Mouse (Mus musculus) CD8-positive naive resting alpha-beta T cell, adult 57 days (primary cell): ENCODE measurements around the gene Lrrc36. TPM values are rescaled to one million over a fixed set of nuclear protein-coding genes. Genes with fewer than 3 reads are reported as not detected.

Experiments
- total RNA-seq: library from RNA; stranded (reverse); gene quantifications from one replicate; pipeline ENCODE4 v1.2.4, GENCODE M21; 2023

Gene Lrrc36
- total RNA-seq: not detected

DNA sequence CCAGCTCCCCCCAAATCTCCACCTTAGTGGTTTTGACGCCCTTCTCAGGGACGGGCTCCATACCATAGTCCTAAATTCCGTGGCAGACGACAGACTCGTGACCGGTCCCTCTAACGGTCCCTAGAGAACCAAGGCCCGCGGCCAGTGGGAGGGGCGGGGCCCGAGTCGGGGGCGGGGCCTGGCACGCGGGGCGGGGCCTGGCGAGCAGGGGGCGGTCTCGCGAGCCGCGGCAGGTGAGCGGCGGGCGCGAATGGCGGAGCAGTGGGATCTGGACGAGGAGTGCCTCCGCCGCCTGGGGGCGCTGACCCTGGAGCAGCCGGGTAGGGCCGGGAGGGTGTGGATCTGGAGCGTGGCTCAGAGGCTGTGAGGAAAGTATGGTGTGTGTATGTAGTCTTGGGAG lies at the start of gene Lrrc36, which contains the start of gene Kctd19:
Gene Lrrc36, plus strand, starts transcription at position 181 of the 400 bp plus-strand sequence.
Gene Kctd19, minus strand, starts transcription at position 112 of the 400 bp plus-strand sequence.

DNA sequence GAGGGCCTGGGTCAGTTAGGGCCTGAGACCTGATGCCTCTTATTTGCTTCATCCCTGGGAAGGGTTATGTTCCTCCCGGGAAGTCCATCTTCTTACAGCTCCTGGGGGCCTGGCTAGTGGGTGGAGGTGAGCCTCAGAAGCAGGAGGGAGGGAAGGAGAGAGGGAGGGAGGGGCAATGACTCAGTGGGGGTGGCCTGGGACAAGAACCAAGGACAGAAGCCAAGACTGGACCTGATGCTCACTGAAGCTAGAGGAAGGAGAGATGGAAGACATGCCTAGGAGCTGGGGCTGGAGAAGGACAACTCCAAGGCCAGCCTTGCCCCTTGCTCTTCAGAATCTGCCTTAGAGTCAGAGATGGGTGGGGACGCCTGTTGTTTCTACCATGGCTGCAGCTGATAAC lies 40.3 kb upstream of the Lrrc36 start, which contains the start of gene Plekhg4:
Gene Plekhg4, plus strand, starts transcription at position 243 of the 400 bp plus-strand sequence.

DNA sequence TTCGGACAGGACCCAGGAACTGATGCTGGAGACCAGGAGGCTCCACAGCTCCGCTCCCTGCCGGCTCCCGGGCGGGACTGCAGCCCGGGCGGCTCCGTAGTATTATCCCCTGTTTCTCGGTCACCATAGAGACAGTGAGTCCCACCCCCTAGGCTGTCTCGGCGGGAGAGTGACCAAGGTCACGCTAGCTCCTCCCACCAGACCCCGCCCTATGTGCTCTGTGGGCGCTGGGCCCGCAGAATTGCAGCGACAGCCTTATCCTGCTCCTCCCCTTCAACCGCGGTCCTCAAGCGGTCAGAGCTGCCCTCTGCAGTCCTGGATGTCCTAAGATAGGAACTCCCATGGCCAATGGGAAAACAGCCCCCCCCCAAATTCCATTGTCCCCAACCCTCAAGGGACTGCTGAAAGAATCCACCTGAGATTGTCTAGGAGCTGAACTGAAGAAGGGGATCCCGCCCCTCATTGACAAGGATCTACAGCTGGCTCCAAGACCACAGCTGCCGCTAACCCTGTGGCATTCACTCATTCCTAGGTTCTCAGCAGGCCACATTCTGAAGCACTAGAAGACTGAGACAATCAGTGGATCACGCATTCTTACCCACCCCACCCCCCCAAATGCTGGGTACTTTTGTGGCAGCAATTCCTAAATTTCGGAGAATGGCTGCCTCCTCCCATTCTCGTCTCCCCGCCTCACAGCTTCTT lies 58.1 kb downstream of the Lrrc36 start, which contains the start of gene Tppp3:
Gene Tppp3, minus strand, starts transcription at position 213 of the 702 bp plus-strand sequence.

DNA sequence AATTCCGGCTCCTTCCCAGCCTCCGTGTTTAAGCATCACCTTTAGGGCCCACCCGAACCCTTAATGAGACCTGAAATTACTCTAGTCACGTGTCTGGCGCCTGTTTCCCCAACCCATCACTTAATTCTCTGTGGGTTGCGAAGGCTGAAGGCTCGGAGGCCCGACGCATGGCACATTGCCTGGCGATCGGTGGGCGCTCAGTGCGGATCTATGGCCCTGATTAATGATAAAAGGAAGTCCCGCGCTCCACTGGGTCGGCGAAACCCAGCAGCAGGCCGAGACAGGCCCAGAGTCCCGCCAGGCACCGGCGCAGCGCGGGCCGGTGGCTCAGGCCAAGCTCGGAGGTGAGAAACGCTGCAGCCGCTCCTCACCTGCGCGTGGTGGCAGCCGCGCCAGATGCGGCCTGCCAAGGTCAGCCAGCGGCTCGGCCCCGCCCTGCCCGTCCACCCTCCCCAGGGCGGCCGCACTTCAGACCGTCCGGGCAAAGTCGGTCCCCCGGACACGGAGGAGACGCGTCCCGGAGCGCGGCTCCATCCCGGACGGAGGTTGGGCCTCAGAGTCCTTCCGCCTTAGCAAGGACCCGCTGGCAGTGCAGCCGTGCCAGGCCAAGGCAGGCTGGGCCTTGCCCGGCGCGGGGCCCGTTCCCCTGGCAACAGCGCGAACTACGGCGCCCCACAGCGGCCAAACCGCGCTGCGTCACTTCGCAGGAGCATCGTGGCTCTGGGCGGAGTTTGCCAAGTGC lies 83.2 kb downstream of the Lrrc36 start, which contains the start of gene Zdhhc1:
Gene Zdhhc1, minus strand, starts transcription at position 464 of the 742 bp plus-strand sequence.

Other genes starting within 250 kb of the Lrrc36 start
- gene Cbfb, start 242.9 kb upstream of the Lrrc36 start, total RNA-seq: 104 TPM
- 20.9 TPM for gene D230025D16Rik, start 188.4 kb upstream of the Lrrc36 start, total RNA-seq
- 4.5 TPM for gene B3gnt9, start 158.4 kb upstream of the Lrrc36 start, total RNA-seq
- gene Tradd, start 149.0 kb upstream of the Lrrc36 start, total RNA-seq: 22.6 TPM
- 10.5 TPM for gene Fbxl8, start 148.9 kb upstream of the Lrrc36 start, total RNA-seq
- 0.73 TPM for gene Hsf4, start 143.8 kb upstream of the Lrrc36 start, total RNA-seq
- gene Nol3, start 137.4 kb upstream of the Lrrc36 start, total RNA-seq: not detected
- 3.2 TPM for gene 4931428F04Rik, start 123.7 kb upstream of the Lrrc36 start, total RNA-seq
- gene Exoc3l, start 117.5 kb upstream of the Lrrc36 start, total RNA-seq: 1.4 TPM
- gene E2f4, start 115.9 kb upstream of the Lrrc36 start, total RNA-seq: 87.5 TPM
- 4.2 TPM for gene Elmo3, start 108.0 kb upstream of the Lrrc36 start, total RNA-seq
- gene Lrrc29, start 87.3 kb upstream of the Lrrc36 start, total RNA-seq: 8.7 TPM
- gene Tmem208, start 87.2 kb upstream of the Lrrc36 start, total RNA-seq: 30.2 TPM
- 26.7 TPM for gene Fhod1, start 65.6 kb upstream of the Lrrc36 start, total RNA-seq
- gene Slc9a5, start 64.7 kb upstream of the Lrrc36 start, total RNA-seq: 1.3 TPM
- gene Plekhg4, start 40.3 kb upstream of the Lrrc36 start, total RNA-seq: not detected
- gene Kctd19, start 69 bp upstream of the Lrrc36 start, total RNA-seq: not detected
- gene Tppp3, start 58.0 kb downstream of the Lrrc36 start, total RNA-seq: 1.3 TPM
- 5.8 TPM for gene Zdhhc1, start 83.3 kb downstream of the Lrrc36 start, total RNA-seq
- gene Hsd11b2, start 105.2 kb downstream of the Lrrc36 start, total RNA-seq: not detected
- 51.3 TPM for gene Atp6v0d1, start 152.5 kb downstream of the Lrrc36 start, total RNA-seq
- gene Ripor1, start 191.7 kb downstream of the Lrrc36 start, total RNA-seq: 18.9 TPM
- gene Ctcf, start 223.0 kb downstream of the Lrrc36 start, total RNA-seq: 148 TPM
- gene Agrp, start 223.8 kb downstream of the Lrrc36 start, total RNA-seq: not detected